Mouse (Mus musculus): ENCODE measurements at regions not wholly inside any gene's neighbourhood (a gene's known extent, or its start where the extent isn't known, plus 50 kb on each side); places are given as distances from the start of the nearest gene placed in this dataset.

GRCm38 (mm10) chr4:23490224-23490623 lies 1002.1 kb upstream of the Pou3f2 start:
- peak; percentile 71 for DNase-seq (ENCODE audit: low spot score)

- peak; percentile 61 for DNase-seq (ENCODE audit: low spot score)
These were observed 1003.1 kb upstream of the Pou3f2 start for GRCm38 (mm10) chr4:23491255-23491654.

- DNase-seq (ENCODE audit: low spot score): no peak
These were observed 997.5 kb upstream of the Mms22l start for GRCm38 (mm10) chr4:23498710-23499109.

- DNase-seq (ENCODE audit: low spot score): no peak
These were observed 991.4 kb upstream of the Mms22l start for GRCm38 (mm10) chr4:23504770-23505420.

- DNase-seq (ENCODE audit: low spot score): peak; percentile 10
These were observed 985.4 kb upstream of the Mms22l start for GRCm38 (mm10) chr4:23510873-23511272.

GRCm38 (mm10) chr4:23512014-23512413 lies 984.2 kb upstream of the Mms22l start:
- DNase-seq (ENCODE audit: low spot score): peak; percentile 19

- DNase-seq (ENCODE audit: low spot score): peak; percentile 18
These were observed 982.3 kb upstream of the Mms22l start for GRCm38 (mm10) chr4:23513939-23514338.

All from embryo, embryonic 10 days (tissue).